Mouse (Mus musculus) layer of hippocampus, adult 6 months (tissue): ENCODE results near the gene Gpr12. TPM values are rescaled to one million over a fixed set of nuclear protein-coding genes. Genes with fewer than 3 reads are reported as not detected.

Experiments used
- long read RNA-seq, 2 experiments: library from polyadenylated mRNA; unstranded; transcript quantifications; one replicate each; pipeline ENCODE4 v2.0.0; 2019 to 2020
- polyA plus RNA-seq: library from polyadenylated mRNA; unstranded; fragments of <200 nt; fragmentation: Nextera tagmentation; gene quantifications from 2 replicates; pipeline ENCODE4 v1.2.3, GENCODE M21; 2021

Gpr12 gene
- 35.2 and 51.7 TPM in 2 replicates for polyA plus RNA-seq
- long read RNA-seq, experiment 1, transcript Gpr12-202 (1 exons, 2,007 nt): major isoform, 15 of 55 reads
- long read RNA-seq, experiment 1, partial matches to known transcripts: 0 of 55 reads
- long read RNA-seq, experiment 1, other reads (novel, unspliced or antisense): 27 of 55 reads
- long read RNA-seq, experiment 2, transcript Gpr12-204 (2 exons, 580 nt): minor isoform, 13 of 132 reads
- long read RNA-seq, experiment 2, transcript Gpr12-203 (2 exons, 1,455 nt): minor isoform, 11 of 132 reads
- long read RNA-seq, experiment 2, transcript Gpr12-205 (2 exons, 326 nt): minor isoform, 9 of 132 reads
- long read RNA-seq, experiment 2, transcript Gpr12-202 (1 exons, 2,007 nt): major isoform, 33 of 132 reads
- long read RNA-seq, experiment 2, partial matches to known transcripts: 0 of 132 reads
- long read RNA-seq, experiment 2, other reads (novel, unspliced or antisense): 65 of 132 reads

GRCm38 (mm10) chr5:146584478-146585306 is at the start of gene Gpr12:
TSS of gene Gpr12 (minus strand) at chr5:146585239.

DNA sequence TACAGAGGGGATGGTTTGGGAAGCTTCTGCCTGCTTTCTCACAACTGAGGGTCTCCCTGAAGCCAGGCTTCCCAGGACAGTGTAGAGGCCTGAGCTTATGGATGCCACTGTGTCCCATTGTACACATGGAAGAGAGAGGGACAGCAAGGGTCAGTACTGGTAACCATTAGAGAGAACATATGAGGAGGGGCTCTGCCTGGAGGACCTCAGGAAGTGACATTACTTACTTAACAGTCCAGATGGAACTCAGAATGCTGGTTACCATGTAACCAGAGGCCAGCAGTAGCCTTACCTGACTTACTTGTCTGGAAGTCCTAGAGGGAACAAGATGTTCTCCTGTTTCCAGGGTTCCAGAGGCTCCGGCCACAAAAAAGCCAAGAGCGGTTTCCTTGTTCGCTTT is 29.2 kb downstream of the Gpr12 start, which contains the start of gene Gm3415:
Gm3415 (plus strand) TSS at position 301 of the 400 bp plus-strand sequence.

GRCm38 (mm10) chr5:146537347-146537746 is 47.7 kb downstream of the Gpr12 start, which contains the start of gene Gm3409:
TSS of gene Gm3409 (plus strand) at chr5:146537647.

Other genes with a start within 250 kb of the Gpr12 start
- 27.9 and 30.4 TPM in 2 replicates for gene Wasf3, start 200.3 kb downstream of the Gpr12 start, polyA plus RNA-seq
- gene Gm6408, start 103.3 kb downstream of the Gpr12 start, polyA plus RNA-seq: not detected in 2 replicates
- gene Gm6370, start 93.9 kb downstream of the Gpr12 start, polyA plus RNA-seq: not detected in 2 replicates
- gene 4930449I24Rik, start 82.8 kb downstream of the Gpr12 start, polyA plus RNA-seq: not detected in 2 replicates
- gene Gm3402, start 71.1 kb downstream of the Gpr12 start, polyA plus RNA-seq: not detected in 2 replicates
- not detected in 2 replicates for gene Gm3404, start 59.4 kb downstream of the Gpr12 start, polyA plus RNA-seq
- gene Gm3409, start 47.6 kb downstream of the Gpr12 start, polyA plus RNA-seq: not detected in 2 replicates
- not detected in 2 replicates for gene Gm3415, start 29.1 kb downstream of the Gpr12 start, polyA plus RNA-seq
- 2.9 TPM in 2 replicates for gene Usp12, start 209.8 kb upstream of the Gpr12 start, polyA plus RNA-seq
- 1,230 and 1,322 TPM in 2 replicates for gene Rpl21, start 247.7 kb upstream of the Gpr12 start, polyA plus RNA-seq